Comparison of ENCODE assay signal across 29 mouse cellular contexts in the genomic region with DNA sequence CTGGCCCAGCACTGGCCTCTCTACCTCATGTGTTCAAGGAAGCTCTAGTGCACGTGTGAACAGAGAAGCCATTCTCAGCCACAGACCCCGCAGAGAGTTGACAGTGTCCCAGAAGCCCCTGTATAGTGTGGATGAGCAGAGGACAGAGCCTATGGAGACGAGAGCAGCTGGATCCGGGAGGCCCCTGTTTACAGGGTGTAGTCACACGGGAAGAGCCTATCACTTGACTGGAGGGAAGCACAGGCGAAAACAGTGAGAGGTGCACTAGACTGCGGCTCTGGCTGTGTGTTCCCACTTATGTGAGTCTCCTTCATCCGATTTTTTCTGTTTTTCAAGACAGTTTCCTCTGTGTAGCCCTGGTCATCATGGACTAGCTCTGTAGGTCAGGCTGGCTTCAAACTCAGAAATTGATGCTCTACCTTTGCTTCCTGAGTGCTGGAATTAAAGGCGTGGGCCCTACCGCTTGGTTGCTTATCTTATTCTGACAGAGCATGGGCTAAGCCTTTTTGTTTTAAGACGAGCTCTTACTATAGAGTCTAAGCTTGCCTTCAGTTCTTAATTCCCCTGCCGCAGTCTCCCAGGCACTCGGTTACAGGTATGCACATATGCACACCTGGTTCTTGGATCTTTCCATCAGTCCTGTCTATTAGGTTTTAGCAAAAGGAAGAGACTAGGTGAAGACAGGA. TPM values are rescaled to one million over a fixed set of nuclear protein-coding genes. Genes with fewer than 3 reads are reported as not detected.
DNase-seq lines count a peak whose midpoint lies in the region; ATAC-seq and TF ChIP-seq lines count a peak whose summit lies in the region.
"Had no signal": no experiment of that assay in that cellular context is flagged by ENCODE, and none has a peak within 500 bp of the region (broad histone marks: within the 10 kb centered on the region; RNA-seq: fewer than 3 reads in every experiment).

No protein-coding gene starts in this region.

- peaks cover 5% of the 10 kb centered on the region; the same call in 1 of the 2 replicates for H3K36me3 ChIP-seq in erythroblast, embryonic 14.5 days (ENCODE audit: control insufficient read depth)
- H3K36me3 ChIP-seq in liver, embryonic 12.5 days, result no peaks in the 10 kb centered on the region
- 0 out of 2 replicates have a peak, but pooled peaks cover 6% of the 10 kb centered on the region for H3K36me3 ChIP-seq in liver, postnatal 0 days (replicated peaks; ENCODE audit: insufficient read depth, low read length)
- no peaks in the 10 kb centered on the region for H3K36me3 ChIP-seq in liver, embryonic 13.5 days
- H3K36me3 ChIP-seq in liver, embryonic 16.5 days (ENCODE audit: control insufficient read depth, insufficient read depth), result no peaks in the 10 kb centered on the region
- H3K36me3 ChIP-seq: embryonic facial prominence, embryonic 12.5 days; G1E had no signal

- peak overlapping the region; percentile 10 for H3K4me2 ChIP-seq in liver, embryonic 12.5 days
- H3K4me2 ChIP-seq in liver, postnatal 0 days (ENCODE audit: low read depth, low read length), result no peak overlapping the region
- peak overlapping the region; percentile 26 for H3K4me2 ChIP-seq in liver, embryonic 13.5 days
- peak overlapping the region; percentile 22; the same call in 1 of the 2 replicates for H3K4me2 ChIP-seq in liver, embryonic 16.5 days (ENCODE audit: low read depth, low read length)
- H3K4me2 ChIP-seq: embryonic facial prominence, embryonic 12.5 days; embryonic facial prominence, embryonic 15.5 days; heart, embryonic 13.5 days; hindbrain, embryonic 14.5 days had no signal

- TF ChIP-seq CTCF in liver, postnatal 0 days (IDR thresholded peaks at IDR 0.05; ENCODE audit: low read depth), result no peak

- H3K27me3 ChIP-seq in erythroblast, embryonic 14.5 days (ENCODE audit: control insufficient read depth), result no peaks in the 10 kb centered on the region
- peaks cover 13% of the 10 kb centered on the region; the same call in 1 of the 2 replicates for H3K27me3 ChIP-seq in liver, embryonic 12.5 days (replicated peaks)
- no peaks in the 10 kb centered on the region for H3K27me3 ChIP-seq in liver, postnatal 0 days (ENCODE audit: insufficient read depth, low read length)
- peaks cover 12% of the 10 kb centered on the region; the same call in 1 of the 2 replicates for H3K27me3 ChIP-seq in liver, embryonic 13.5 days
- no peaks in the 10 kb centered on the region for H3K27me3 ChIP-seq in liver, embryonic 16.5 days (ENCODE audit: control insufficient read depth, insufficient read depth, low read depth, low read length)
- H3K27me3 ChIP-seq: CH12.LX; embryonic facial prominence, embryonic 12.5 days; embryonic facial prominence, embryonic 15.5 days; heart, embryonic 13.5 days; Patski had no signal

- H3K9me3 ChIP-seq in erythroblast, embryonic 14.5 days (ENCODE audit: control insufficient read depth, low read length), result no peaks in the 10 kb centered on the region
- H3K9me3 ChIP-seq in liver, embryonic 12.5 days (replicated peaks), result no peaks in the 10 kb centered on the region
- no peaks in the 10 kb centered on the region for H3K9me3 ChIP-seq in liver, postnatal 0 days (ENCODE audit: low read length)
- H3K9me3 ChIP-seq in liver, embryonic 13.5 days (replicated peaks), result no peaks in the 10 kb centered on the region
- no peaks in the 10 kb centered on the region for H3K9me3 ChIP-seq in liver, embryonic 16.5 days (replicated peaks; ENCODE audit: control insufficient read depth, low read length)
- H3K9me3 ChIP-seq: embryonic facial prominence, embryonic 12.5 days; embryonic facial prominence, embryonic 15.5 days; G1E; heart, embryonic 13.5 days had no signal

- H3K27ac ChIP-seq in liver, embryonic 12.5 days, result peak overlapping the region; percentile 72
- no peak overlapping the region for H3K27ac ChIP-seq in liver, postnatal 0 days (ENCODE audit: low read depth)
- peak overlapping the region; percentile 79 for H3K27ac ChIP-seq in liver, embryonic 13.5 days
- H3K27ac ChIP-seq in liver, embryonic 16.5 days (ENCODE audit: low read length), result peak overlapping the region; percentile 21; the same call in 1 of the 2 replicates
- H3K27ac ChIP-seq: embryonic facial prominence, embryonic 12.5 days; embryonic facial prominence, embryonic 15.5 days; gastrocnemius, adult 2 months; heart, embryonic 13.5 days; hindbrain, embryonic 14.5 days; hindbrain, postnatal 0 days had no signal

- H3K4me1 ChIP-seq in erythroblast, embryonic 14.5 days (ENCODE audit: control insufficient read depth), result peaks cover 63% of the 10 kb centered on the region
- peaks cover 44% of the 10 kb centered on the region for H3K4me1 ChIP-seq in liver, embryonic 12.5 days
- H3K4me1 ChIP-seq in liver, postnatal 0 days (ENCODE audit: insufficient read depth), result 0 out of 2 replicates have a peak, but pooled peaks cover 3% of the 10 kb centered on the region
- H3K4me1 ChIP-seq in liver, embryonic 13.5 days (replicated peaks), result peaks cover 49% of the 10 kb centered on the region
- peaks cover 36% of the 10 kb centered on the region for H3K4me1 ChIP-seq in liver, embryonic 16.5 days (ENCODE audit: control insufficient read depth, low read depth, low read length)
- H3K4me1 ChIP-seq: embryonic facial prominence, embryonic 12.5 days had no signal

- peak overlapping the region; percentile 8 for H3K4me3 ChIP-seq in erythroblast, embryonic 14.5 days (replicated peaks)
- no peak overlapping the region for H3K4me3 ChIP-seq in liver, embryonic 12.5 days
- no peak overlapping the region for H3K4me3 ChIP-seq in liver, postnatal 0 days (ENCODE audit: low read depth, low read length)
- no peak overlapping the region for H3K4me3 ChIP-seq in liver, embryonic 13.5 days (replicated peaks)
- no peak overlapping the region for H3K4me3 ChIP-seq in liver, embryonic 16.5 days (ENCODE audit: low read depth, low read length)
- H3K4me3 ChIP-seq: embryonic facial prominence, embryonic 12.5 days; embryonic facial prominence, embryonic 15.5 days; gastrocnemius, adult 2 months; heart, embryonic 13.5 days had no signal

- no peak for DNase-seq in liver, postnatal 0 days
- peak; percentile 4 for DNase-seq in liver, embryonic 13.5 days
- no peak for DNase-seq in thymus, postnatal 25 days
- no peak for DNase-seq in natural killer cell, adult 2 months (ENCODE audit: low spot score in 2 of 2)
- DNase-seq: adrenal gland, postnatal 14 days; B cell, adult 2 months; cerebellum, adult 11 months; cerebellum, adult 2 months; cerebellum, adult 9-11 months; cerebellum, postnatal 25 days; forebrain, postnatal 0 days; gastrocnemius, adult 2 months; gastrocnemius, postnatal 14 days; heart, adult 11 months; heart, postnatal 14 days; heart, postnatal 4 days had no signal

- no peak for ATAC-seq in erythroblast, adult 5-6 weeks (replicated peaks; ENCODE audit: low FRiP score, poor library complexity, severe bottlenecking)
- peak; percentile 73 for ATAC-seq in liver, embryonic 12.5 days
- no peak for ATAC-seq in liver, postnatal 0 days
- ATAC-seq in liver, embryonic 13.5 days (ENCODE audit: low read depth), result peak; percentile 80
- ATAC-seq in liver, embryonic 16.5 days (ENCODE audit: low read depth), result peak; percentile 63
- ATAC-seq: forebrain, embryonic 14.5 days; forebrain, postnatal 0 days; hindbrain, postnatal 0 days; Patski had no signal

- 37% methylated on average over 13 of the region's 13 CpGs for WGBS in liver, embryonic 12.5 days (ENCODE audit: insufficient replicate concordance)
- 64% methylated on average over 13 of the region's 13 CpGs for WGBS in liver, postnatal 0 days (ENCODE audit: insufficient replicate concordance)
- 44% methylated on average over 13 of the region's 13 CpGs for WGBS in liver, embryonic 13.5 days (ENCODE audit: insufficient replicate concordance)
- WGBS in liver, embryonic 16.5 days (ENCODE audit: insufficient replicate concordance), result 44% methylated on average over 13 of the region's 13 CpGs

- H3K9ac ChIP-seq in liver, embryonic 12.5 days, result peak overlapping the region; percentile 18
- H3K9ac ChIP-seq in liver, postnatal 0 days (replicated peaks), result no peak overlapping the region
- H3K9ac ChIP-seq in liver, embryonic 13.5 days, result peak overlapping the region; percentile 41
- H3K9ac ChIP-seq in liver, embryonic 16.5 days (ENCODE audit: low read depth, low read length), result 0 out of 2 replicates have a peak overlapping the region, but pooled peaks have one; percentile 4
- H3K9ac ChIP-seq: embryonic facial prominence, embryonic 12.5 days; embryonic facial prominence, embryonic 15.5 days; forebrain, postnatal 0 days; heart, embryonic 13.5 days; hindbrain, embryonic 14.5 days had no signal

- TF ChIP-seq EP300 in liver, postnatal 0 days (IDR thresholded peaks at IDR 0.05; ENCODE audit: low read depth), result no peak

RNA-seq across cellular contexts. Expression of a gene that starts 41.3 kb away (rescaled TPM):
- 155 and 250 TPM in 2 replicates for polyA plus RNA-seq in erythroblast, embryonic 14.5 days (2012)
- 531 and 563 TPM in 2 replicates for total RNA-seq in erythroblast, adult 5-6 weeks (2015; ENCODE audit: low replicate concordance)
- 630 and 869 TPM in 2 replicates for total RNA-seq in erythroblast, adult 5-6 weeks (2017; ENCODE audit: low replicate concordance)
- 487 and 506 TPM in 2 replicates for polyA plus RNA-seq in liver, embryonic 12.5 days (2016; fragmentation: Nextera tagmentation; extraction: Ambion mirVana)
- polyA plus RNA-seq in liver, postnatal 0 days (2015; fragmentation: Nextera tagmentation; extraction: Ambion mirVana), result 175 and 183 TPM in 2 replicates
- 488 and 502 TPM in 2 replicates for polyA plus RNA-seq in liver, embryonic 13.5 days (2015; fragmentation: Nextera tagmentation; extraction: Ambion mirVana)
- 392 and 410 TPM in 2 replicates for polyA plus RNA-seq in liver, embryonic 16.5 days (2015; fragmentation: Nextera tagmentation; extraction: Ambion mirVana)

Comparison
In these comparisons a context has a peak if more than half of its experiments do, and no peak if none do; other contexts are left out.
1. ATAC-seq: peak in liver, embryonic 12.5 days (single experiment), liver, embryonic 13.5 days (single experiment) and liver, embryonic 16.5 days (single experiment); none in erythroblast, adult 5-6 weeks (single experiment) and liver, postnatal 0 days (single experiment).